Comparison of ENCODE assay signal across 7 mouse cellular contexts in the genomic region with DNA sequence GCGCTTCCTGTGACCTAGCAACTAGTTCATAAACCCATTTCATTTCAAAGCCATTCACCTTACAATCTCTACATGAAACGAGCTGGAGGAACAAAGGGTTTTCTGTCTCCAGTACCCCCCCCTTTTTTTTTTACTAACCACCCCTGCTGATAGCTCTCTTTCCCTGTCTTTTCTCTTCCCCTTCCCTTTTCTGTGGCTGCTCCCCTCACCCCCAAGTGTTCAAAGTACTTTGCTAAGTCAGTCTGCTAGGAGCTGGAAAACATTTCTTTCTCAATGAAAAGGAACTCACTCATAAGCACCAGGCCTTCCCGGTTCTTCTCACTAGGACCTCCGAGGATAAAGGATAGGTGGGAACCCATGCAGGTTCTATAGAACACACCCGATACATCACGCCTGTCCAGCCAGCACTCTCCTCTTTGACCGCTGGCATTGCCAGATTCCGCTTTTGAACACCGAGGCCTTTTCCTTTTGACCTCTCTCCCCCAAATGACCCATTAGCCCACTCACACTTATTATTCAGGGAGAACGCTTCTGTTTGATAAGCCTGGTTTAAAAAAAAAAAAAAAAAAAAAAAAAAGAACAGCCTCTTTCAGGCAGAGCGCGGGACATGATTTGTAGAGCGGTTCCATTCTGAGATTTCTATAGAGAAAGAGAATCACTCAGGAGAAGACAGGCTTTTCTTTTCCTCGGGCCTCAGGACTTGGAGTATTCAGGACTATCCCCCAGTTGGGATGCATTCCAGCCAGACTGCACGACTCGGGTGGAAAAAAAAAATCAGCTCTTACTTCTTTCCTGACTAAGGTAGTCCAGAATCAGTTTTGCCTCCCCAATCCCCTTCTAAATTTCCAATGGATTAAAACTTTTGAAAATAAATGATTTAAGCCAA.
DNase-seq lines count a peak whose midpoint lies in the region; ATAC-seq and TF ChIP-seq lines count a peak whose summit lies in the region.

No protein-coding gene starts in this region.

- ATAC-seq in limb, embryonic 15.5 days (ENCODE audit: insufficient number of reproducible peaks, low FRiP score, low TSS enrichment, low read depth), result no peak
- no peak for ATAC-seq in stomach, embryonic 14.5 days (ENCODE audit: insufficient number of reproducible peaks, insufficient read depth, low FRiP score, low read depth)

- WGBS in spleen, adult 2 months, result 18% methylated on average over 16 of the region's 16 CpGs
- WGBS in limb, embryonic 15.5 days, result 5% methylated on average over 16 of the region's 16 CpGs
- WGBS in stomach, embryonic 14.5 days, result 4% methylated on average over 16 of the region's 16 CpGs

- no peaks in the 10 kb centered on the region for H3K36me3 ChIP-seq in spleen, adult 2 months (ENCODE audit: control insufficient read depth, insufficient read depth, low read length)
- H3K36me3 ChIP-seq in limb, embryonic 15.5 days, result no peaks in the 10 kb centered on the region
- H3K36me3 ChIP-seq in stomach, embryonic 14.5 days (ENCODE audit: control insufficient read depth, insufficient read depth, low read length), result no peaks in the 10 kb centered on the region

- H3K4me1 ChIP-seq in spleen, adult 2 months (ENCODE audit: control insufficient read depth, insufficient read depth, insufficient read length), result peaks cover 15% of the 10 kb centered on the region; the same call in 1 of the 2 replicates
- peaks cover 3% of the 10 kb centered on the region; the same call in 1 of the 2 replicates for H3K4me1 ChIP-seq in embryonic fibroblast, embryonic 13.5 days (ENCODE audit: control insufficient read depth, insufficient read depth, low read length)
- H3K4me1 ChIP-seq in limb, embryonic 15.5 days, result peaks cover 35% of the 10 kb centered on the region
- H3K4me1 ChIP-seq in stomach, embryonic 14.5 days (ENCODE audit: control insufficient read depth, insufficient read depth, low read length), result peaks cover 5% of the 10 kb centered on the region; the same call in 1 of the 2 replicates

- DNase-seq in spleen, adult 2 months (ENCODE audit: low read depth in 1 of 2, low spot score in 2 of 2), result peak in 1 of 2 experiments; percentile 28
- DNase-seq in spleen, postnatal 4 days (ENCODE audit: low spot score in 2 of 2), result no peak
- DNase-seq in gastrocnemius, adult 18-20 months (ENCODE audit: low spot score), result no peak
- DNase-seq in gastrocnemius, adult 8-10 months (ENCODE audit: low spot score in 2 of 2), result no peak

- H3K27ac ChIP-seq in spleen, adult 2 months (ENCODE audit: insufficient read depth, low read length), result no peak overlapping the region
- H3K27ac ChIP-seq in embryonic fibroblast, embryonic 13.5 days (ENCODE audit: insufficient read depth, low read length), result peak overlapping the region; percentile 77
- H3K27ac ChIP-seq in limb, embryonic 15.5 days, result peak overlapping the region; percentile 98
- H3K27ac ChIP-seq in stomach, embryonic 14.5 days (ENCODE audit: low read length), result peak overlapping the region; percentile 64

- no peaks in the 10 kb centered on the region for H3K9me3 ChIP-seq in limb, embryonic 15.5 days
- H3K9me3 ChIP-seq in stomach, embryonic 14.5 days (ENCODE audit: control insufficient read depth, low read depth, low read length), result no peaks in the 10 kb centered on the region

- TF ChIP-seq POLR2A in spleen, adult 2 months (IDR thresholded peaks at IDR 0.05; ENCODE audit: low read depth, low read length), result no peak
- TF ChIP-seq POLR2A in embryonic fibroblast, embryonic 13.5 days (IDR thresholded peaks at IDR 0.05; ENCODE audit: low read depth, low read length), result no peak

- no peak for TF ChIP-seq CTCF in spleen, adult 2 months (IDR thresholded peaks at IDR 0.05; ENCODE audit: extremely low read depth, insufficient read depth, insufficient read length, insufficient replicate concordance)
- no peak for TF ChIP-seq CTCF in embryonic fibroblast, embryonic 13.5 days (IDR thresholded peaks at IDR 0.05; ENCODE audit: borderline replicate concordance, insufficient read depth, low read length)

- peak overlapping the region; percentile 68 for H3K4me3 ChIP-seq in spleen, adult 2 months (ENCODE audit: extremely low read depth, insufficient read depth, insufficient read length)
- H3K4me3 ChIP-seq in embryonic fibroblast, embryonic 13.5 days (ENCODE audit: insufficient read depth, low read length), result peak overlapping the region; percentile 42
- peak overlapping the region; percentile 68 for H3K4me3 ChIP-seq in limb, embryonic 15.5 days
- H3K4me3 ChIP-seq in stomach, embryonic 14.5 days (ENCODE audit: low read depth, low read length), result peak overlapping the region; percentile 59

- H3K27me3 ChIP-seq in spleen, adult 2 months (ENCODE audit: control insufficient read depth, insufficient read depth, low read length), result no peaks in the 10 kb centered on the region
- H3K27me3 ChIP-seq in limb, embryonic 15.5 days, result no peaks in the 10 kb centered on the region
- no peaks in the 10 kb centered on the region for H3K27me3 ChIP-seq in stomach, embryonic 14.5 days (ENCODE audit: control insufficient read depth, insufficient read depth, low read length)

- peak overlapping the region; percentile 62 for H3K4me2 ChIP-seq in limb, embryonic 15.5 days
- peak overlapping the region; percentile 52 for H3K4me2 ChIP-seq in stomach, embryonic 14.5 days (replicated peaks; ENCODE audit: low read depth, low read length)

- H3K9ac ChIP-seq in limb, embryonic 15.5 days, result 0 out of 2 replicates have a peak overlapping the region, but pooled peaks have one; percentile 4
- H3K9ac ChIP-seq in stomach, embryonic 14.5 days (replicated peaks; ENCODE audit: low read depth, low read length), result no peak overlapping the region
